Mouse (Mus musculus): ENCODE data around the gene Osbpl6.

DNA sequence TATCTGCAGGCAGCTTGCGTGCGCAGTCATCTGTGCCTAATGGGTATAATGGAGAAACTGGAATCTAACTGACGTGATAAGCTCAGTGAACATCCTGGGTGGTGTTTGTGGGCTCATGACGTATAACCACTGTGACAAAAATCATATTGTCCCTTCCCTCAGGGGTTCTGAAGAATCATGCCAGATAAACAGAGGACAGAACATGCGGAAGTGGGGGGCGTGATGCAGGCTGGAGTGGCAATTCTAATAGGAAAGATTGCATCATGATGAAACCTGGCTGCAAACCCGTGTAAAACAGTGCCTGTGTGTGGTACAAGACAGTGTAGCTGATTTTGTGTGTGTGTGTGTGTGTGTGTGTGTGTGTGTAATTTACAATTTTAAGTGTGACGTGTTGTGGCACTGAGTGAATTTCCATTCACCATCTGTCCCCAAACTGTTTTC is 105.0 kb downstream of the Osbpl6 start:
- TF ChIP-seq EP300 (IDR thresholded peaks at IDR 0.05; ENCODE audit: insufficient read depth, low read depth, low read length) = no peak
- TF ChIP-seq CTCF (IDR thresholded peaks at IDR 0.05) = no peak
